17 mouse cellular contexts compared by ENCODE assay signal in genomic region chr4:57824626-57825240, GRCm38 (mm10).
A peak's percentile ranks its signal among the peaks of the same experiment; 100 is the strongest.
DNase-seq lines count a peak whose midpoint lies in the region; ATAC-seq lines count a peak whose summit lies in the region.
"Had no signal": no experiment of that assay in that cellular context is flagged by ENCODE, and none has a peak within 500 bp of the region (broad histone marks: within the 10 kb centered on the region; RNA-seq: fewer than 3 reads in every experiment).

No protein-coding gene starts in this region.

- WGBS in forebrain, embryonic 11.5 days, result 14% methylated on average over 8 of the region's 8 CpGs
- WGBS in forebrain, embryonic 15.5 days, result 6% methylated on average over 8 of the region's 8 CpGs
- 16% methylated on average over 8 of the region's 8 CpGs for WGBS in neural tube, embryonic 15.5 days
- WGBS in limb, embryonic 12.5 days, result 70% methylated on average over 8 of the region's 8 CpGs

- H3K9me3 ChIP-seq in forebrain, embryonic 11.5 days (ENCODE audit: control insufficient read depth, low read length), result no peaks in the 10 kb centered on the region
- H3K9me3 ChIP-seq in forebrain, embryonic 15.5 days, result no peaks in the 10 kb centered on the region
- H3K9me3 ChIP-seq in neural tube, embryonic 15.5 days (replicated peaks), result no peaks in the 10 kb centered on the region
- no peaks in the 10 kb centered on the region for H3K9me3 ChIP-seq in limb, embryonic 12.5 days
- H3K9me3 ChIP-seq: kidney, embryonic 15.5 days; liver, embryonic 13.5 days had no signal

- no peak overlapping the region for H3K4me3 ChIP-seq in forebrain, embryonic 11.5 days (ENCODE audit: low read depth, low read length)
- H3K4me3 ChIP-seq in forebrain, embryonic 15.5 days, result no peak overlapping the region
- no peak overlapping the region for H3K4me3 ChIP-seq in neural tube, embryonic 15.5 days (replicated peaks)
- no peak overlapping the region for H3K4me3 ChIP-seq in limb, embryonic 12.5 days (replicated peaks)
- H3K4me3 ChIP-seq: kidney, embryonic 15.5 days; liver, embryonic 13.5 days; myocyte had no signal

- DNase-seq in forebrain, embryonic 11.5 days (ENCODE audit: low spot score), result peak; percentile 76
- DNase-seq in neural tube, embryonic 10.5 days (ENCODE audit: extremely low spot score, low spot score), result peak; percentile 61
- DNase-seq in retina, embryonic 14.5 days (ENCODE audit: low spot score), result peak; percentile 74
- DNase-seq in thymus, postnatal 0 days (ENCODE audit: low spot score), result no peak
- DNase-seq in lung, postnatal 4 days, result no peak
- DNase-seq: cerebellum, postnatal 25 days; gastrocnemius, postnatal 36 days; heart, postnatal 36 days; liver, embryonic 13.5 days; lung, postnatal 36 days; right cerebral cortex, adult 18-20 months; thymus, adult 2 months had no signal

- no peaks in the 10 kb centered on the region for H3K36me3 ChIP-seq in forebrain, embryonic 11.5 days (ENCODE audit: control insufficient read depth, insufficient read depth, low read length)
- no peaks in the 10 kb centered on the region for H3K36me3 ChIP-seq in forebrain, embryonic 15.5 days
- H3K36me3 ChIP-seq in neural tube, embryonic 15.5 days, result no peaks in the 10 kb centered on the region
- 0 out of 2 replicates have a peak, but pooled peaks cover 3% of the 10 kb centered on the region for H3K36me3 ChIP-seq in limb, embryonic 12.5 days
- H3K36me3 ChIP-seq: kidney, embryonic 15.5 days; liver, embryonic 13.5 days had no signal

- H3K27ac ChIP-seq in forebrain, embryonic 11.5 days (ENCODE audit: low read depth, low read length), result peak overlapping the region; percentile 67
- no peak overlapping the region for H3K27ac ChIP-seq in forebrain, embryonic 15.5 days (replicated peaks)
- no peak overlapping the region for H3K27ac ChIP-seq in neural tube, embryonic 15.5 days (replicated peaks)
- 0 out of 2 replicates have a peak overlapping the region, but pooled peaks have one; percentile 12 for H3K27ac ChIP-seq in limb, embryonic 12.5 days
- H3K27ac ChIP-seq: kidney, embryonic 15.5 days; liver, embryonic 13.5 days had no signal

- H3K27me3 ChIP-seq in forebrain, embryonic 11.5 days (ENCODE audit: control insufficient read depth, insufficient read depth, low read length), result no peaks in the 10 kb centered on the region; the same call in 1 of the 2 replicates
- no peaks in the 10 kb centered on the region for H3K27me3 ChIP-seq in forebrain, embryonic 15.5 days
- no peaks in the 10 kb centered on the region for H3K27me3 ChIP-seq in neural tube, embryonic 15.5 days (replicated peaks)
- no peaks in the 10 kb centered on the region for H3K27me3 ChIP-seq in limb, embryonic 12.5 days
- H3K27me3 ChIP-seq: kidney, embryonic 15.5 days; liver, embryonic 13.5 days had no signal

- no peak overlapping the region for H3K4me2 ChIP-seq in forebrain, embryonic 11.5 days (ENCODE audit: low read depth, low read length, severe bottlenecking)
- H3K4me2 ChIP-seq in forebrain, embryonic 15.5 days (replicated peaks), result no peak overlapping the region
- H3K4me2 ChIP-seq in neural tube, embryonic 15.5 days, result no peak overlapping the region
- no peak overlapping the region for H3K4me2 ChIP-seq in limb, embryonic 12.5 days
- H3K4me2 ChIP-seq: kidney, embryonic 15.5 days; liver, embryonic 13.5 days had no signal

- no peak overlapping the region for H3K9ac ChIP-seq in forebrain, embryonic 11.5 days (ENCODE audit: low read length)
- H3K9ac ChIP-seq in forebrain, embryonic 15.5 days (replicated peaks), result no peak overlapping the region
- H3K9ac ChIP-seq in neural tube, embryonic 15.5 days (replicated peaks), result no peak overlapping the region
- no peak overlapping the region for H3K9ac ChIP-seq in limb, embryonic 12.5 days (replicated peaks)
- H3K9ac ChIP-seq: kidney, embryonic 15.5 days; liver, embryonic 13.5 days had no signal

- peak; percentile 81 for ATAC-seq in forebrain, embryonic 11.5 days (replicated peaks; ENCODE audit: low FRiP score)
- no peak; the same call in 1 of the 2 replicates for ATAC-seq in forebrain, embryonic 15.5 days (replicated peaks)
- no peak for ATAC-seq in neural tube, embryonic 15.5 days (ENCODE audit: low FRiP score)
- ATAC-seq in limb, embryonic 12.5 days (ENCODE audit: insufficient number of reproducible peaks, insufficient read depth, low FRiP score, low TSS enrichment, low read depth), result no peak

- H3K4me1 ChIP-seq in forebrain, embryonic 11.5 days (replicated peaks; ENCODE audit: control insufficient read depth, insufficient read depth, low read length), result peaks cover 10% of the 10 kb centered on the region; the same call in 1 of the 2 replicates
- H3K4me1 ChIP-seq in forebrain, embryonic 15.5 days, result peaks cover 20% of the 10 kb centered on the region
- peaks cover 32% of the 10 kb centered on the region for H3K4me1 ChIP-seq in neural tube, embryonic 15.5 days
- H3K4me1 ChIP-seq in limb, embryonic 12.5 days (replicated peaks), result peaks cover 40% of the 10 kb centered on the region

Comparison
In these comparisons a context has a peak if more than half of its experiments do, and no peak if none do; other contexts are left out.
1. H3K27ac ChIP-seq: peak in forebrain, embryonic 11.5 days (single experiment) and limb, embryonic 12.5 days (single experiment); none in forebrain, embryonic 15.5 days (single experiment) and neural tube, embryonic 15.5 days (single experiment).
2. DNase-seq: peak in forebrain, embryonic 11.5 days (single experiment), neural tube, embryonic 10.5 days (single experiment) and retina, embryonic 14.5 days (single experiment); none in thymus, postnatal 0 days (single experiment) and lung, postnatal 4 days (0 of 2).